Mouse (Mus musculus): Measurements from ENCODE around the gene Pde4b. TPM values are rescaled to one million over a fixed set of nuclear protein-coding genes. Genes with fewer than 3 reads are reported as not detected.

Pde4b gene
- total and polyA plus RNA-seq, 3 experiments = 0.27 TPM; not detected in 2

DNA sequence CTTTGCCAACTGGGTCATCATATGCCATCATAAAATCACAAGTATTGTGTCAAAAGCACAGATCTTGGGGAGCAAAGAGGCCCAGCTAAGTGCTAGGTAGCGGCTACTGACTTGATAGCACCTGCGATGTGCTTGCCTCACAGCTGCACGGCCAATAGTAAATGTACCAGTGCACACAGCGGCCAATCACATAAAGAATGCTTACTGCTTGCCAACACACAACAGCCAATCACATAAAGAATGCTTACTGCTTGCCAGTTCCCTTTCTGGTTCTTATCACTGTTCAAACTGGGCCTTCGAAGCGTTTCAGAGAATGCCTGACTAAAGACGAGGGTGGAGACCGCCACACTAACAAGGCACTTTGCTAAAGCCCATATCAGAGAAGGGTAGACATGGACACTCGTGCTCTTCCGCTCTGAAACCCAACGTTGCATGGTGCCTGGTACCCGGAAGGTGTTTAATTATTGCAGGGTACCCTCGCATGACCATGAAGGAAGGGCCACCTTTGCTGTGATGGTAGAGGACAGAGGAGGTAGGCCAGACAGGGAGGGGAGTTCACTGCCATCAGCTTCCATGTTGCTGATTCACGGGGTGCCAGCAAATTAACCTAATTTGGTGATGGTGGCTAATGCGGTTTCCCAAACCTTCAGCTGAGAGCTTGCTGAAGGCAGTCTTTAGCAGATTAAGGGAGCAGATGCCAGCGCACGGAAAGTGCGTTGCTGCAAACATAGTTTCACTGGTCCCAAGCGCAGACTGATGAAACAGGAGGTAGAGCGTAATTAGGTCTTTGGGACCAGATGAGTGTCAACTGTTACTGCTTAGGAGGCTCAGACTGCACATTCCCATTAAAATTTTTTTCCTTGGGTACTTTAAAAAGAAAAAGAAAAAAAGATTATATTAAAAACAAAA is 409.2 kb downstream of the Pde4b start:
- H3K36me3 ChIP-seq (replicated peaks) = no peaks in the 10 kb centered on the region
- TF ChIP-seq POLR2AphosphoS5 (IDR thresholded peaks at IDR 0.05; ENCODE audit: insufficient replicate concordance, low read depth, low read length) = no peak
- TF ChIP-seq GATA1 (IDR thresholded peaks at IDR 0.05; ENCODE audit: borderline replicate concordance, low read length) = no peak
- no peak for TF ChIP-seq CTCF (IDR thresholded peaks at IDR 0.05; ENCODE audit: low read depth, low read length)
- TF ChIP-seq GATA2 (IDR thresholded peaks at IDR 0.05; ENCODE audit: borderline replicate concordance, low read depth, low read length) = no peak
- TF ChIP-seq TAL1 (conservative IDR thresholded peaks at IDR 0.05; ENCODE audit: low read depth, low read length) = no peak
- ATAC-seq (ENCODE audit: extremely low read depth, insufficient number of reproducible peaks, low FRiP score, poor library complexity, severe bottlenecking) (no peak), DNase-seq (ENCODE audit: low spot score) (no peak)
- H3K27me3 ChIP-seq (ENCODE audit: insufficient read depth, low read length) = no peaks in the 10 kb centered on the region
- no peak overlapping the region for H3K4me3 ChIP-seq (ENCODE audit: low read depth, low read length)
- no peaks in the 10 kb centered on the region for H3K4me1 ChIP-seq (ENCODE audit: insufficient read depth, low read depth, low read length)
- H3K9me3 ChIP-seq (replicated peaks) = peaks cover 28% of the 10 kb centered on the region

DNA sequence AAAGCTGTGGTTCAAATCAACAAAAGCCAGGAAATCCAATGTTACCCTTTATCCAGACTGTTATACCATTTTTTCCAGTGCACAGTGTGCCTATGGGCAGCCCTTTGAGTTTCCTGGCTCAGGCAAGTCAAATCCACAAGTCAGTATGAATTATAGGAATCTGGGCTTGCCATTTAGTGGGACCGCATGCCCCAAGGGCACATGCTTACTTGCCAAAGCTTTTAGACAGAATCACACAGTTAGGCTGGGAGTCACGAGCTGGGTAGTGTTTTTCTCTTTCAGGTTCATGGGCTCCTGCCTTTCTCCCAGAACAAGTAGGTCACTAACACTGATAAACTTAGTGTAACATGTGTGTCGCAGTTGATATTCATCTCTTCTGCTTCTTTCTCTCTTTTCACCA is 409.9 kb downstream of the Pde4b start:
- no peaks in the 10 kb centered on the region for H3K4me1 ChIP-seq (ENCODE audit: insufficient read depth, low read depth, low read length)
- no peaks in the 10 kb centered on the region for H3K36me3 ChIP-seq (replicated peaks)
- H3K4me3 ChIP-seq (ENCODE audit: low read depth, low read length) = no peak overlapping the region
- TF ChIP-seq POLR2AphosphoS5 (IDR thresholded peaks at IDR 0.05; ENCODE audit: insufficient replicate concordance, low read depth, low read length) (no peak), GATA2 (IDR thresholded peaks at IDR 0.05; ENCODE audit: borderline replicate concordance, low read depth, low read length) (no peak), TAL1 (conservative IDR thresholded peaks at IDR 0.05; ENCODE audit: low read depth, low read length) (no peak), CTCF (IDR thresholded peaks at IDR 0.05; ENCODE audit: low read depth, low read length) (no peak), GATA1 (IDR thresholded peaks at IDR 0.05; ENCODE audit: borderline replicate concordance, low read length) (no peak)
- no peaks in the 10 kb centered on the region for H3K27me3 ChIP-seq (ENCODE audit: insufficient read depth, low read length)
- DNase-seq (ENCODE audit: low spot score) = no peak
- H3K9me3 ChIP-seq (replicated peaks) = peaks cover 30% of the 10 kb centered on the region
- ATAC-seq (ENCODE audit: extremely low read depth, insufficient number of reproducible peaks, low FRiP score, poor library complexity, severe bottlenecking) = no peak

DNA sequence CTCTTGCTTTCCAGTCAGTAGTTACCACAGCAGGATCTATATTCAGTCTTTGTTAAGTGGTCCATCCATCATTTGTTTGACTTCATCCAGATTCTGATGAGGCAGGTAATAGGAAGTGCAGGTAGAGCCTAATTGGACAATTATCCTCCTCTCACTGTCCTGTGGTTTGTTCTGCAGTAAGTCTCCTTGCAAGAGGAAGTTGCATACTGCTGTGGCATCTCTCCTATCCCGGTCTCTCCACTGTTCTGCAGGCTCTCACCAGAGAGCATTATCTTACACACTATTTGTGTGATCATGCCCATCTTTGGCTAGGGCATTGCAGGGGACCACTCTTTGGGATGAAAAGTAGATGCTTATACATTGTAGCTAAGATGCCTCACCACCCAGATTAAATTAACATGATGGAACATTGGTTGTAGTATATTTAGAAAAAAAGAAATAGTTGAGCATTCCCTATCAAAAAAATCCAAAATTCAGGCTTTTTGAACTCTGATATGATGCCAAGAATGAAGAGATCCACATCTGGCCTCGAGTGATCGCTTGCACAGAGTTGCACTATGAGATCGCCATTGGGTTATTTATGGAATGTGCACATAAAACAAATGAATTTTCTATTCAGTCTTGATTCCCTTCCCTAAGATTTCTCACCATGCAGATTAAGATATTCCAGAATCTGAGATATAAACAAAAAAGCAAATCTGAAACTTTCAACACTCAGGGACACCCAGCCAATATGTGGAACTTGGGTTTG is 411.0 kb downstream of the Pde4b start:
- H3K4me3 ChIP-seq (ENCODE audit: low read depth, low read length) = no peak overlapping the region

DNA sequence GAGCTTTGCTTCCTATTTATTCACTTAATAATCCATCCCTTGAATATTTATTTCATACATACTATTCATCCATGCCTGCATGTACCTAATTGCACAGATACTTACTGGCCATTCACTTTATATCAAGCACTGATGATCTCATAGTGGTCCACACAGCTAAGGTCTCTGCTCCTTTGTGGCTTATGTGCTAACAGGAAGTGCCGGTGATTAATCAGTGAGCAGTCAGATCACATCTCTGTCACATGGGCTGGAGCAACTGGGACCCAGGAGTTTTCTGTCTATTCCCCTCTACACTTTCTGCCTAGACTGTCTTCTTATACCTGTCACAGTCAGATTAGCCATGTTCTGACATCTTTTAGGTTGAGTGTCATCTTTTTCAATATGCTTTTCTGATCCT is 411.6 kb downstream of the Pde4b start:
- H3K36me3 ChIP-seq (replicated peaks) = no peaks in the 10 kb centered on the region
- no peaks in the 10 kb centered on the region for H3K4me1 ChIP-seq (ENCODE audit: insufficient read depth, low read depth, low read length)
- H3K27me3 ChIP-seq (ENCODE audit: insufficient read depth, low read length) = no peaks in the 10 kb centered on the region
- TF ChIP-seq GATA1 (IDR thresholded peaks at IDR 0.05; ENCODE audit: borderline replicate concordance, low read length) (no peak), TAL1 (conservative IDR thresholded peaks at IDR 0.05; ENCODE audit: low read depth, low read length) (no peak), GATA2 (IDR thresholded peaks at IDR 0.05; ENCODE audit: borderline replicate concordance, low read depth, low read length) (no peak), POLR2AphosphoS5 (IDR thresholded peaks at IDR 0.05; ENCODE audit: insufficient replicate concordance, low read depth, low read length) (no peak), CTCF (IDR thresholded peaks at IDR 0.05; ENCODE audit: low read depth, low read length) (no peak)
- DNase-seq (ENCODE audit: low spot score) (no peak), ATAC-seq (ENCODE audit: extremely low read depth, insufficient number of reproducible peaks, low FRiP score, poor library complexity, severe bottlenecking) (no peak)
- peaks cover 34% of the 10 kb centered on the region for H3K9me3 ChIP-seq (replicated peaks)
- no peak overlapping the region for H3K4me3 ChIP-seq (ENCODE audit: low read depth, low read length)

More for the DNA sequence above, 411.0 kb downstream of the Pde4b start:
- no peaks in the 10 kb centered on the region for H3K36me3 ChIP-seq (replicated peaks)
- ATAC-seq (ENCODE audit: extremely low read depth, insufficient number of reproducible peaks, low FRiP score, poor library complexity, severe bottlenecking) (no peak), DNase-seq (ENCODE audit: low spot score) (no peak)
- TF ChIP-seq TAL1 (conservative IDR thresholded peaks at IDR 0.05; ENCODE audit: low read depth, low read length) = no peak
- no peak for TF ChIP-seq POLR2AphosphoS5 (IDR thresholded peaks at IDR 0.05; ENCODE audit: insufficient replicate concordance, low read depth, low read length)
- no peak for TF ChIP-seq GATA2 (IDR thresholded peaks at IDR 0.05; ENCODE audit: borderline replicate concordance, low read depth, low read length)
- no peak for TF ChIP-seq CTCF (IDR thresholded peaks at IDR 0.05; ENCODE audit: low read depth, low read length)
- no peak for TF ChIP-seq GATA1 (IDR thresholded peaks at IDR 0.05; ENCODE audit: borderline replicate concordance, low read length)
- H3K9me3 ChIP-seq (replicated peaks) = peaks cover 34% of the 10 kb centered on the region
- H3K27me3 ChIP-seq (ENCODE audit: insufficient read depth, low read length) = no peaks in the 10 kb centered on the region
- no peaks in the 10 kb centered on the region for H3K4me1 ChIP-seq (ENCODE audit: insufficient read depth, low read depth, low read length)

DNA sequence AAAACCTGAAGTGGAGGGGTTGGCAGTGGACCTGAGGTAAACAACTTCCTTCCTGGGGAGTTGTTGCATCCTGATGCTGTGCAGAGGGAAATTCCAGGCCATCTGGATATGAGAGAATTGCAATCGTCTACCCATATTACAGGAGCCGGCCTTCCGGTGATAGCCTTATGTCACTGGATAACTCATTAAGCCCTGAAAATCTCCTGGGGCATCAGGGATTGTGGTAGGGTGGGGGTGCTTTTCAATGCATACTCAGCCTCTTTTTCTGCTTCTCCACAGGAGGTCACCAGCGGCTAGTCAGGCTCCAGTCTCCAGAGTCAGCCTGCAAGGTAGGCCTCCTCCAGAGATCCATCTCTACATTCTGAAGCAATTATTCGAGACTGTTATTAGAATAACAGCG is 418.4 kb downstream of the Pde4b start:
- Histone ChIP-seq H3K4me3 (ENCODE audit: low read depth, low read length) (no peak overlapping the region), H3K36me3 (replicated peaks) (no peaks in the 10 kb centered on the region), H3K27me3 (ENCODE audit: insufficient read depth, low read length) (no peaks in the 10 kb centered on the region), H3K4me1 (ENCODE audit: insufficient read depth, low read depth, low read length) (no peaks in the 10 kb centered on the region), H3K9me3 (replicated peaks) (peaks cover 36% of the 10 kb centered on the region)
- ATAC-seq (ENCODE audit: extremely low read depth, insufficient number of reproducible peaks, low FRiP score, poor library complexity, severe bottlenecking) = no peak
- TF ChIP-seq GATA1 (IDR thresholded peaks at IDR 0.05; ENCODE audit: borderline replicate concordance, low read length) (no peak), TAL1 (conservative IDR thresholded peaks at IDR 0.05; ENCODE audit: low read depth, low read length) (no peak), POLR2AphosphoS5 (IDR thresholded peaks at IDR 0.05; ENCODE audit: insufficient replicate concordance, low read depth, low read length) (no peak), GATA2 (IDR thresholded peaks at IDR 0.05; ENCODE audit: borderline replicate concordance, low read depth, low read length) (no peak), CTCF (IDR thresholded peaks at IDR 0.05; ENCODE audit: low read depth, low read length) (no peak)
- DNase-seq (ENCODE audit: low spot score) = no peak
